Mouse (Mus musculus) heart, adult 11 months (tissue): Measurements from ENCODE around the gene Zfyve9.

Experiments used
- DNase-seq: peaks from one replicate; pipeline ENCODE4 v3.0.0; 2022

Gene Zfyve9

GRCm38 (mm10) chr4:108780057-108780863, at the start of gene Zfyve9:
Gene Zfyve9, minus strand, starts transcription at chr4:108780798.
- DNase-seq: peak; percentile 98

- peak; percentile 56 for DNase-seq
Measured at GRCm38 (mm10) chr4:108826643-108827042, 46.0 kb upstream of the Zfyve9 start.

GRCm38 (mm10) chr4:108826096-108826495, 45.5 kb upstream of the Zfyve9 start:
- DNase-seq: no peak

- no peak for DNase-seq
Measured at GRCm38 (mm10) chr4:108825677-108826076, 45.1 kb upstream of the Zfyve9 start.

GRCm38 (mm10) chr4:108811550-108811949, 31.0 kb upstream of the Zfyve9 start:
- no peak for DNase-seq

- peak; percentile 59 for DNase-seq
Measured at GRCm38 (mm10) chr4:108811142-108811541, 30.5 kb upstream of the Zfyve9 start.

GRCm38 (mm10) chr4:108803535-108803934, 22.9 kb upstream of the Zfyve9 start:
- DNase-seq: peak; percentile 44

GRCm38 (mm10) chr4:108798083-108798830, 17.7 kb upstream of the Zfyve9 start:
- peak; percentile 95 for DNase-seq

- peak; percentile 95 for DNase-seq
Measured at GRCm38 (mm10) chr4:108796701-108797100, 16.1 kb upstream of the Zfyve9 start.

- DNase-seq: peak; percentile 79
Measured at GRCm38 (mm10) chr4:108793941-108794340, 13.3 kb upstream of the Zfyve9 start.

GRCm38 (mm10) chr4:108790507-108790906, 9.9 kb upstream of the Zfyve9 start:
- DNase-seq: peak; percentile 18

- DNase-seq: peak; percentile 72
Measured at GRCm38 (mm10) chr4:108789258-108789936, 8.8 kb upstream of the Zfyve9 start.

GRCm38 (mm10) chr4:108782421-108783085, 2.0 kb upstream of the Zfyve9 start:
- peak; percentile 81 for DNase-seq

GRCm38 (mm10) chr4:108781596-108781995, 998 bp upstream of the Zfyve9 start:
- DNase-seq: peak; percentile 86

GRCm38 (mm10) chr4:108780864-108781205, 237 bp upstream of the Zfyve9 start:
- DNase-seq: no peak

- DNase-seq: no peak
Measured at GRCm38 (mm10) chr4:108779763-108780056, 888 bp downstream of the Zfyve9 start.

GRCm38 (mm10) chr4:108768527-108768926, 12.1 kb downstream of the Zfyve9 start:
- peak; percentile 21 for DNase-seq

- DNase-seq: no peak
Measured at GRCm38 (mm10) chr4:108759583-108759982, 21.0 kb downstream of the Zfyve9 start.

GRCm38 (mm10) chr4:108746160-108746873, 34.3 kb downstream of the Zfyve9 start:
- DNase-seq: no peak

- no peak for DNase-seq
Measured at GRCm38 (mm10) chr4:108731582-108731981, 49.0 kb downstream of the Zfyve9 start.

- DNase-seq: no peak
Measured at GRCm38 (mm10) chr4:108730450-108730849, 50.1 kb downstream of the Zfyve9 start.

- no peak for DNase-seq
Measured at GRCm38 (mm10) chr4:108724102-108724501, 56.5 kb downstream of the Zfyve9 start.
